Mouse (Mus musculus) kidney, embryonic 14.5 days (tissue): ENCODE measurements around the gene B3gntl1. TPM values are rescaled to one million over a fixed set of nuclear protein-coding genes. Genes with fewer than 3 reads are reported as not detected.

Experiments used
- ATAC-seq: fragments of 200-750 bp; cut with Nextera tagmentation; 2 replicates; pipeline ENCODE4 v1.8.0; 2017; ENCODE audit warnings: moderate number of reproducible peaks, mild to moderate bottlenecking, moderate TSS enrichment, moderate library complexity; ENCODE audit not compliant: low FRiP score, low TSS enrichment
- H3K27ac ChIP-seq: fragments of 300-500 bp; sonication (generic); 2 replicates; pipeline ENCODE4 v1.5.1; 2014; ENCODE audit warnings: low read depth, mild to moderate bottlenecking, low read length, moderate library complexity, mixed read lengths
- H3K27me3 ChIP-seq: fragments of 300-500 bp; sonication (generic); 2 replicates; pipeline ENCODE4 v1.6.1; 2014; ENCODE audit warnings: mild to moderate bottlenecking, low read length; ENCODE audit not compliant: control insufficient read depth, insufficient read depth
- H3K36me3 ChIP-seq: fragments of 300-500 bp; sonication (generic); 2 replicates; pipeline ENCODE4 v1.6.1; 2014; ENCODE audit warnings: low read length, mixed read lengths; ENCODE audit not compliant: control insufficient read depth, insufficient read depth
- H3K4me1 ChIP-seq: fragments of 300-500 bp; sonication (generic); 2 replicates; pipeline ENCODE4 v1.6.1; 2014; ENCODE audit warnings: low read length, mixed read lengths; ENCODE audit not compliant: control insufficient read depth, insufficient read depth
- H3K4me2 ChIP-seq: fragments of 300-500 bp; sonication (generic); replicated peaks from 2 replicates; pipeline ENCODE4 v1.6.1; 2014; ENCODE audit warnings: low read depth, mild to moderate bottlenecking, low read length
- H3K4me3 ChIP-seq: fragments of 300-500 bp; sonication (generic); 2 replicates; pipeline ENCODE4 v1.5.1; 2014; ENCODE audit warnings: mild to moderate bottlenecking, low read length
- H3K9ac ChIP-seq: fragments of 300-500 bp; sonication (generic); 2 replicates; pipeline ENCODE4 v1.6.1; 2014; ENCODE audit warnings: low read depth, mild to moderate bottlenecking, low read length, moderate library complexity
- H3K9me3 ChIP-seq: fragments of 300-500 bp; sonication (generic); 2 replicates; pipeline ENCODE4 v1.6.1; 2016; ENCODE audit warnings: low read length; ENCODE audit not compliant: control insufficient read depth
- WGBS: fragments of 180-500 bp; shearing (Covaris S2); extraction: QIAGEN DNeasy Blood & Tissue Kit; methylation state at CpG from one replicate; pipeline ENCODE4 v1.1.7; 2014; 5-methylcytosine and 5-hydroxymethylcytosine counted together
- polyA plus RNA-seq: library from polyadenylated mRNA; unstranded; fragments of >200 nt; fragmentation: Nextera tagmentation; extraction: Ambion mirVana; gene quantifications from 2 replicates; pipeline ENCODE4 v1.2.1, GENCODE M21; 2014

B3gntl1 gene
- 5.6 and 7.6 TPM in 2 replicates for polyA plus RNA-seq

GRCm38 (mm10) chr11:121672990-121673572 is at the start of gene B3gntl1:
Gene B3gntl1, minus strand, starts transcription at chr11:121673153.
- Histone ChIP-seq H3K4me1 (0 out of 2 replicates have a peak, but pooled peaks cover 5% of the 10 kb centered on the region), H3K27ac (peak within 1 kb of the TSS; percentile 94), H3K36me3 (no peaks in the 10 kb centered on the region), H3K9me3 (peaks cover 3% of the 10 kb centered on the region; the same call in 1 of the 2 replicates), H3K9ac (peak within 1 kb of the TSS; percentile 77), H3K4me3 (peak within 1 kb of the TSS; percentile 72), H3K27me3 (no peaks in the 10 kb centered on the region), H3K4me2 (peak within 1 kb of the TSS; percentile 77)
- ATAC-seq = peak; percentile 100
- WGBS = under 1% methylated on average over 46 of the region's 46 CpGs

GRCm38 (mm10) chr11:121722434-121722833 is 49.5 kb upstream of the B3gntl1 start:
- WGBS = 86% methylated on average over 2 of the region's 2 CpGs
- H3K27ac ChIP-seq = no peak overlapping the region
- H3K27me3 ChIP-seq = no peaks in the 10 kb centered on the region
- H3K4me2 ChIP-seq = no peak overlapping the region
- no peak overlapping the region for H3K4me3 ChIP-seq
- ATAC-seq = no peak
- H3K4me1 ChIP-seq = no peaks in the 10 kb centered on the region
- H3K9me3 ChIP-seq = no peaks in the 10 kb centered on the region
- no peak overlapping the region for H3K9ac ChIP-seq
- H3K36me3 ChIP-seq = no peaks in the 10 kb centered on the region

GRCm38 (mm10) chr11:121720752-121721151 is 47.8 kb upstream of the B3gntl1 start:
- no peak overlapping the region for H3K27ac ChIP-seq
- no peak for ATAC-seq
- H3K9me3 ChIP-seq = no peaks in the 10 kb centered on the region
- H3K4me1 ChIP-seq = no peaks in the 10 kb centered on the region
- H3K36me3 ChIP-seq = no peaks in the 10 kb centered on the region; the same call in 1 of the 2 replicates
- H3K9ac ChIP-seq = no peak overlapping the region
- H3K27me3 ChIP-seq = no peaks in the 10 kb centered on the region
- 81% methylated on average over 3 of the region's 3 CpGs for WGBS
- no peak overlapping the region for H3K4me3 ChIP-seq
- no peak overlapping the region for H3K4me2 ChIP-seq

- no peaks in the 10 kb centered on the region for H3K9me3 ChIP-seq
- H3K4me2 ChIP-seq = no peak overlapping the region
- H3K27ac ChIP-seq = no peak overlapping the region
- H3K9ac ChIP-seq = no peak overlapping the region
- 47% methylated on average over 6 of the region's 6 CpGs for whole genome bisulfite sequencing
- no peaks in the 10 kb centered on the region for H3K27me3 ChIP-seq
- 0 out of 2 replicates have a peak, but pooled peaks cover 2% of the 10 kb centered on the region for H3K4me1 ChIP-seq
- H3K36me3 ChIP-seq = no peaks in the 10 kb centered on the region; the same call in 1 of the 2 replicates
- no peak for ATAC-seq
- H3K4me3 ChIP-seq = no peak overlapping the region
Measured at GRCm38 (mm10) chr11:121717724-121718123, 44.8 kb upstream of the B3gntl1 start.

GRCm38 (mm10) chr11:121714745-121715485 is 42.0 kb upstream of the B3gntl1 start:
- no peak overlapping the region for H3K9ac ChIP-seq
- no peaks in the 10 kb centered on the region for H3K27me3 ChIP-seq
- H3K27ac ChIP-seq = no peak overlapping the region
- H3K4me1 ChIP-seq = peaks cover 7% of the 10 kb centered on the region; the same call in 1 of the 2 replicates
- no peaks in the 10 kb centered on the region; the same call in 1 of the 2 replicates for H3K36me3 ChIP-seq
- H3K9me3 ChIP-seq = no peaks in the 10 kb centered on the region
- WGBS = 74% methylated on average over 2 of the region's 2 CpGs
- H3K4me3 ChIP-seq = no peak overlapping the region
- H3K4me2 ChIP-seq = no peak overlapping the region
- ATAC-seq = no peak

- no peaks in the 10 kb centered on the region for H3K9me3 ChIP-seq
- no peak overlapping the region for H3K4me3 ChIP-seq
- H3K27ac ChIP-seq = no peak overlapping the region
- H3K27me3 ChIP-seq = no peaks in the 10 kb centered on the region
- no peaks in the 10 kb centered on the region; the same call in 1 of the 2 replicates for H3K36me3 ChIP-seq
- H3K4me2 ChIP-seq = no peak overlapping the region
- H3K9ac ChIP-seq = no peak overlapping the region
- WGBS = 85% methylated on average over 2 of the region's 2 CpGs
- ATAC-seq = no peak
- peaks cover 7% of the 10 kb centered on the region; the same call in 1 of the 2 replicates for H3K4me1 ChIP-seq
Measured at GRCm38 (mm10) chr11:121713569-121713968, 40.6 kb upstream of the B3gntl1 start.

- peaks cover 7% of the 10 kb centered on the region; the same call in 1 of the 2 replicates for H3K4me1 ChIP-seq
- no peak overlapping the region for H3K9ac ChIP-seq
- 83% methylated on average over 6 of the region's 6 CpGs for WGBS
- no peak for ATAC-seq
- no peak overlapping the region for H3K27ac ChIP-seq
- no peaks in the 10 kb centered on the region; the same call in 1 of the 2 replicates for H3K36me3 ChIP-seq
- H3K4me2 ChIP-seq = no peak overlapping the region
- no peak overlapping the region for H3K4me3 ChIP-seq
- no peaks in the 10 kb centered on the region for H3K9me3 ChIP-seq
- 0 out of 2 replicates have a peak, but pooled peaks cover 2% of the 10 kb centered on the region for H3K27me3 ChIP-seq
Measured at GRCm38 (mm10) chr11:121712987-121713386, 40.0 kb upstream of the B3gntl1 start.

GRCm38 (mm10) chr11:121710245-121710644 is 37.3 kb upstream of the B3gntl1 start:
- 96% methylated on average over 5 of the region's 5 CpGs for WGBS
- no peaks in the 10 kb centered on the region for H3K9me3 ChIP-seq
- ATAC-seq = no peak
- H3K27me3 ChIP-seq = 0 out of 2 replicates have a peak, but pooled peaks cover 2% of the 10 kb centered on the region
- no peak overlapping the region for H3K27ac ChIP-seq
- no peak overlapping the region for H3K4me3 ChIP-seq
- H3K4me1 ChIP-seq = peaks cover 7% of the 10 kb centered on the region; the same call in 1 of the 2 replicates
- H3K36me3 ChIP-seq = no peaks in the 10 kb centered on the region
- H3K4me2 ChIP-seq = no peak overlapping the region
- H3K9ac ChIP-seq = no peak overlapping the region

GRCm38 (mm10) chr11:121709278-121709677 is 36.3 kb upstream of the B3gntl1 start:
- WGBS = 70% methylated on average over 4 of the region's 4 CpGs
- peaks cover 7% of the 10 kb centered on the region; the same call in 1 of the 2 replicates for H3K4me1 ChIP-seq
- no peak for ATAC-seq
- no peak overlapping the region for H3K4me2 ChIP-seq
- H3K9ac ChIP-seq = no peak overlapping the region
- peaks cover 9% of the 10 kb centered on the region for H3K27me3 ChIP-seq
- H3K9me3 ChIP-seq = no peaks in the 10 kb centered on the region
- H3K4me3 ChIP-seq = no peak overlapping the region
- H3K27ac ChIP-seq = no peak overlapping the region
- H3K36me3 ChIP-seq = no peaks in the 10 kb centered on the region
